Mouse (Mus musculus): ENCODE measurements around the gene Cntnap2. TPM values are rescaled to one million over a fixed set of nuclear protein-coding genes. Genes with fewer than 3 reads are reported as not detected.
"Not testable (repeated sequence)": the region's sequence is repeated elsewhere in the genome, so short reads cannot be mapped to it uniquely, and the experiment has no call there.

The Cntnap2 gene
- polyA plus RNA-seq, 1 experiment from 2014 or later, result 5.7 TPM

- 21% methylated on average over 7 of the region's 7 CpGs for WGBS
- no peaks in the 10 kb centered on the region for H3K9me3 ChIP-seq
- no peak overlapping the region for H3K27ac ChIP-seq
- 0 out of 2 replicates have a peak overlapping the region, but pooled peaks have one; percentile 22 for H3K4me2 ChIP-seq (replicated peaks)
- no peaks in the 10 kb centered on the region for H3K36me3 ChIP-seq
- H3K9ac ChIP-seq, result no peak overlapping the region
- no peaks in the 10 kb centered on the region for H3K4me1 ChIP-seq
- H3K27me3 ChIP-seq, result no peaks in the 10 kb centered on the region
- H3K4me3 ChIP-seq, result no peak overlapping the region
- no peak for ATAC-seq (ENCODE audit: insufficient number of reproducible peaks, insufficient read depth, low FRiP score, low TSS enrichment)
Measured at GRCm38 (mm10) chr6:47191277-47191800, 2132.2 kb downstream of the Cntnap2 start.

DNA sequence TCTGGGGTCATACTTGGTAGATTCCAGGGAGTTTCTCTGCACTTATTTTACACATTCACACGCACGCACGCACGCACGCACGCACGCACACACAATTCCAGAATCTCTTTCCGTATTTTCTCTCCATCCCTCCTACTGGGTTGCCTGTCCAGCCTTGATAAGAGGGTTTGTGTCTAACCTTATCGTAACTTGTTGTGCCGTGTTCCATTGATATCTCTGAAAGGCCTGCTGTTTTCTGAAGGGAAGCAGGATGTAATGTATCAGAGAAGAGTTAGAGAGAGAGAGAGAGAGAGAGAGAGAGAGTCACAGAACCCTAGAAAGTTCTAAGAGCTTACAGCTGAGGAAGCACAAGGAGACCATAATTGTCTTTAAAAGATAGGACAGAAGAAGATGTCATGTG is 2132.8 kb downstream of the Cntnap2 start:
- Histone ChIP-seq H3K4me3 (no peak overlapping the region), H3K9me3 (no peaks in the 10 kb centered on the region), H3K36me3 (no peaks in the 10 kb centered on the region), H3K27me3 (no peaks in the 10 kb centered on the region), H3K4me1 (no peaks in the 10 kb centered on the region), H3K27ac (no peak overlapping the region), H3K4me2 (replicated peaks) (0 out of 2 replicates have a peak overlapping the region, but pooled peaks have one; percentile 22), H3K9ac (no peak overlapping the region)
- WGBS, result 86% methylated on average over 10 of the region's 10 CpGs
- ATAC-seq (ENCODE audit: insufficient number of reproducible peaks, insufficient read depth, low FRiP score, low TSS enrichment), result no peak

DNA sequence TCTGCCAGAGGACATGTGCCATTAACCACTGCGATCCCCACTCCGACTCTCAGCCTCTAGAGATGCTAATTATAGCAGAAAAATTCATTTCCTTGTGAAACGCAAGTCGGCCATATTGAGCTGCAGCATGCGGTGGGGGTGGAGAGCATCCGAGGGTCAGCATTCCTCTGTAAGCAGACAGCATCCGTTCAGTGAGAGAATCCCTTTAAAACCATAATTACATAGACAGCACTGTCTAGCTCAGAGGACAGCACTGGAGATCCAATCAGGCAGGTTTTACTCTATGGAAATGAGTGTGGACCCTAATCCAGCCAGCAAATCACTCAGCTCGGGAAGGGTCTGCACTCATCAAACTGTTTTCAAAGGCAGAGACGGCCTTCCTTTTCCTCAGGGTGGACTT is 2133.3 kb downstream of the Cntnap2 start:
- Histone ChIP-seq H3K9me3 (no peaks in the 10 kb centered on the region), H3K4me1 (no peaks in the 10 kb centered on the region), H3K4me2 (replicated peaks) (no peak overlapping the region), H3K27ac (no peak overlapping the region), H3K36me3 (no peaks in the 10 kb centered on the region), H3K27me3 (no peaks in the 10 kb centered on the region), H3K9ac (no peak overlapping the region), H3K4me3 (no peak overlapping the region)
- no peak for ATAC-seq (ENCODE audit: insufficient number of reproducible peaks, insufficient read depth, low FRiP score, low TSS enrichment)
- WGBS, result 65% methylated on average over 9 of the region's 9 CpGs

- H3K4me1 ChIP-seq, result no peaks in the 10 kb centered on the region
- no peaks in the 10 kb centered on the region for H3K36me3 ChIP-seq
- no peaks in the 10 kb centered on the region for H3K9me3 ChIP-seq
- no peaks in the 10 kb centered on the region for H3K27me3 ChIP-seq
- H3K9ac ChIP-seq, result no peak overlapping the region
- H3K4me2 ChIP-seq (replicated peaks), result no peak overlapping the region
- no peak for ATAC-seq (ENCODE audit: insufficient number of reproducible peaks, insufficient read depth, low FRiP score, low TSS enrichment)
- H3K4me3 ChIP-seq, result no peak overlapping the region
- no peak overlapping the region for H3K27ac ChIP-seq
Measured at GRCm38 (mm10) chr6:47197570-47197969, 2138.4 kb downstream of the Cntnap2 start.

DNA sequence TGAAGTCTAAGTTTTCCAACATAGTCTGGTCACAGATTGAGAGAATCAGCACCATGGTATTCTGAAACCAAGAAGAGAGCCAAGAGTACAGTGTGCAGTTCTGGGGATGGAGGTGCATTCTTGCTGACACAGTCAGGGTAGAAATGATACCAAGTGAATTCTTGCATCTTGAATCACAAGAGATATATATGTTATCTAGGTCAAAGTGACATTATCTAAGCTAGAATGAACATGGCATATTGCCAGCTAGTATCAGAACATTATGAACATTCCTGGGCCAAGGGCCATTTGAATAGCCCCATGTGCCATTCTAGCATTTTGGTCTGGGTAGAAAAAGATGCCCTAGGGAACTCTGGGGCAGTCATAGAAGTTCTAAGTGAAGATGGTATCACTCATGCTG is 2141.5 kb downstream of the Cntnap2 start:
- Histone ChIP-seq H3K36me3 (no peaks in the 10 kb centered on the region), H3K4me2 (replicated peaks) (no peak overlapping the region), H3K4me3 (no peak overlapping the region), H3K4me1 (no peaks in the 10 kb centered on the region), H3K9ac (no peak overlapping the region), H3K27ac (no peak overlapping the region), H3K9me3 (no peaks in the 10 kb centered on the region), H3K27me3 (no peaks in the 10 kb centered on the region)
- ATAC-seq (ENCODE audit: insufficient number of reproducible peaks, insufficient read depth, low FRiP score, low TSS enrichment), result no peak

- H3K9me3 ChIP-seq, result no peaks in the 10 kb centered on the region
- ATAC-seq (ENCODE audit: insufficient number of reproducible peaks, insufficient read depth, low FRiP score, low TSS enrichment), result no peak
- no peak overlapping the region for H3K9ac ChIP-seq
- no peaks in the 10 kb centered on the region for H3K27me3 ChIP-seq
- no peak overlapping the region for H3K4me3 ChIP-seq
- 83% methylated on average over 1 of the region's 1 CpGs for WGBS
- no peaks in the 10 kb centered on the region for H3K4me1 ChIP-seq
- H3K4me2 ChIP-seq (replicated peaks), result no peak overlapping the region
- H3K36me3 ChIP-seq, result no peaks in the 10 kb centered on the region
- no peak overlapping the region for H3K27ac ChIP-seq
Measured at GRCm38 (mm10) chr6:47208031-47208430, 2148.9 kb downstream of the Cntnap2 start.

DNA sequence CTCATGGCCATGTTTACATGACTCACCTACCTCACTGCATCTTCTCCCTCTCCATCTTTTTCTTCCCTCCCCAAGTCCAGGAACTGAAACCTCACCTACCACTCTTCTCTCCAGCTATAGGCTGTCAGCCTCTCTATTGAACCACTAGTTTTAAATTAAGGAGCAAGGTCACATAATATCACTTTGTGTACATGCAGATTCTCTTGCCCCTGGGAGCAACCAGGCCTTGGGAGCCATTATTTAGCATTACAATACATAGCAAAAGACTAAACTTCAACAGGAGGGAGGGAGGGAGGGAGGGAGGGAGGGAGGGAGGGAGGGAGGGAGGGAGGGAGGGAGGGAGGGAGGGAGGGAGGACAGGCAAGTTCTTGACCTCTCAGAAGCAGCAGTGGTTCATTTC is 2155.6 kb downstream of the Cntnap2 start:
- no peaks in the 10 kb centered on the region for H3K4me1 ChIP-seq
- H3K4me2 ChIP-seq (replicated peaks), result no peak overlapping the region
- H3K27ac ChIP-seq, result no peak overlapping the region
- no peaks in the 10 kb centered on the region for H3K9me3 ChIP-seq
- no peak for ATAC-seq (ENCODE audit: insufficient number of reproducible peaks, insufficient read depth, low FRiP score, low TSS enrichment)
- H3K27me3 ChIP-seq, result no peaks in the 10 kb centered on the region
- H3K36me3 ChIP-seq, result no peaks in the 10 kb centered on the region
- no peak overlapping the region for H3K9ac ChIP-seq
- H3K4me3 ChIP-seq, result no peak overlapping the region

DNA sequence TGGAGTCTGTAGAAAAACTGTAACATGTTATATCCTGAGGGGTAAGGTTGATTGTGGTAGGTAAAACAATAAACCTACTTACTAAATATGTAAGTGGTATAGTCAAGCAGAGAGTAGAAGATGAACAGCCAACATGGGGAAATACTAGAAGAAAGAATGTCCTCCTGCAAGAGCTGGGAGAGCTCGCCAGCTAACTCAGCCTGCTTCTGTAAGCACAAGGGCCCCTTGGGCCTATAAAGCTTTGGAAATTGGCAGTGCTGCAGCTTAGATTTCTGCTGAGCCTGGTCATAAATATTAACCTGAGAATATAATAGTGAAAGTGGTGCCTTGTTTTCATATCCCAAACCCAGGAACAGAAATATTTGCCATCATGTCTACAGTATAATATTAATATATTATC is 2164.4 kb downstream of the Cntnap2 start:
- not testable (repeated sequence) for H3K36me3 ChIP-seq; H3K9me3 ChIP-seq; H3K9ac ChIP-seq; H3K27ac ChIP-seq; ATAC-seq (ENCODE audit: insufficient number of reproducible peaks, insufficient read depth, low FRiP score, low TSS enrichment); H3K27me3 ChIP-seq; H3K4me2 ChIP-seq (replicated peaks); H3K4me3 ChIP-seq; H3K4me1 ChIP-seq
- WGBS, result 41% methylated on average over 1 of the region's 1 CpGs

- H3K36me3 ChIP-seq; H3K27ac ChIP-seq; H3K4me3 ChIP-seq; H3K9me3 ChIP-seq; ATAC-seq (ENCODE audit: insufficient number of reproducible peaks, insufficient read depth, low FRiP score, low TSS enrichment); H3K27me3 ChIP-seq; H3K9ac ChIP-seq; H3K4me2 ChIP-seq (replicated peaks); H3K4me1 ChIP-seq: not testable (repeated sequence)
- WGBS, result 86% methylated on average over 3 of the region's 3 CpGs
Measured at GRCm38 (mm10) chr6:47225391-47225790, 2166.2 kb downstream of the Cntnap2 start.

- no peak overlapping the region for H3K4me2 ChIP-seq (replicated peaks)
- no peak for ATAC-seq (ENCODE audit: insufficient number of reproducible peaks, insufficient read depth, low FRiP score, low TSS enrichment)
- H3K27ac ChIP-seq, result no peak overlapping the region
- no peaks in the 10 kb centered on the region for H3K4me1 ChIP-seq
- H3K9me3 ChIP-seq, result no peaks in the 10 kb centered on the region
- no peak overlapping the region for H3K9ac ChIP-seq
- no peak overlapping the region for H3K4me3 ChIP-seq
- WGBS, result 43% methylated on average over 3 of the region's 3 CpGs
- H3K27me3 ChIP-seq, result no peaks in the 10 kb centered on the region
- H3K36me3 ChIP-seq, result no peaks in the 10 kb centered on the region
Measured at GRCm38 (mm10) chr6:47227601-47228000, 2168.4 kb downstream of the Cntnap2 start.

- Histone ChIP-seq H3K27me3 (no peaks in the 10 kb centered on the region), H3K36me3 (no peaks in the 10 kb centered on the region), H3K9me3 (no peaks in the 10 kb centered on the region), H3K27ac (no peak overlapping the region), H3K9ac (no peak overlapping the region), H3K4me1 (no peaks in the 10 kb centered on the region), H3K4me2 (replicated peaks) (no peak overlapping the region), H3K4me3 (no peak overlapping the region)
- 67% methylated on average over 7 of the region's 7 CpGs for WGBS
- ATAC-seq (ENCODE audit: insufficient number of reproducible peaks, insufficient read depth, low FRiP score, low TSS enrichment), result no peak
Measured at GRCm38 (mm10) chr6:47228676-47229317, 2169.6 kb downstream of the Cntnap2 start.

GRCm38 (mm10) chr6:47231513-47231912 is 2172.4 kb downstream of the Cntnap2 start:
- H3K27me3 ChIP-seq, result no peaks in the 10 kb centered on the region
- no peak overlapping the region for H3K27ac ChIP-seq
- H3K9me3 ChIP-seq, result no peaks in the 10 kb centered on the region
- H3K4me3 ChIP-seq, result no peak overlapping the region
- no peak for ATAC-seq (ENCODE audit: insufficient number of reproducible peaks, insufficient read depth, low FRiP score, low TSS enrichment)
- WGBS, result 76% methylated on average over 6 of the region's 6 CpGs
- no peak overlapping the region for H3K4me2 ChIP-seq (replicated peaks)
- H3K9ac ChIP-seq, result no peak overlapping the region
- H3K36me3 ChIP-seq, result no peaks in the 10 kb centered on the region
- H3K4me1 ChIP-seq, result no peaks in the 10 kb centered on the region

Measured in embryonic facial prominence, embryonic 12.5 days (tissue).